Mouse (Mus musculus) 3134 (cell line): ENCODE data around the gene St6galnac3.

Experiments used
- DNase-seq: peaks from one replicate; pipeline ENCODE4 v3.0.0-alpha.2; 2011; ENCODE audit warnings: low spot score; ENCODE audit not compliant: insufficient read length; ENCODE audit errors: extremely low read depth

The St6galnac3 gene

DNA sequence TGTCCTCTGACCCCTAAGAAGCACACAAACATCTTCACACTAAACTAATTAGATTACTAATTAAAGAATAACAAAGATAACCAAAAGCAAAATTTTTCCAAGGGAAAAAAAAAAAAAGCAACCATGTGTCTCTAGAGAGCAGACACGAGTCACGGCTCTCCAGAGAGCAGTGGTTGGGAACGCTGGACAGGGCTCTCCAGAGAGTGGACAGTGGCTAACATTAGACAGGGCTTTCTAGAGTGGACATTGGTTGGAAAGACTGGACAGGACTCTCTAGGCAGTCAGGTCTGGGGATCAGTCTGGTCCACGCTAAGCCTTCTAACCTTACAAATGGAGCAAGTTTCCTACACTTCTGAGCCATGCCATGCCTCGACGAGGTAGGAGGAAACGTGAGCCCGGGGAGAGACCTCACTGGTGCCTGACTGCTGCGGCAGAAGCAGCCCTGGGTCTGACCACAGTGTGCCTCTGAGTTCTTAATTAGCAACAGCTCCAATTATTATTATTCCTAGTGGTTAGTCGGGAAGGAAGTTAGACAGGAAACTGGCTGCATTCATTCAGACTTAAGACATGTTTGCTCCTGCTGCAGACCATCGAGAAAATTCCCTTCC is 32.7 kb downstream of the St6galnac3 start:
- DNase-seq, result no peak

DNA sequence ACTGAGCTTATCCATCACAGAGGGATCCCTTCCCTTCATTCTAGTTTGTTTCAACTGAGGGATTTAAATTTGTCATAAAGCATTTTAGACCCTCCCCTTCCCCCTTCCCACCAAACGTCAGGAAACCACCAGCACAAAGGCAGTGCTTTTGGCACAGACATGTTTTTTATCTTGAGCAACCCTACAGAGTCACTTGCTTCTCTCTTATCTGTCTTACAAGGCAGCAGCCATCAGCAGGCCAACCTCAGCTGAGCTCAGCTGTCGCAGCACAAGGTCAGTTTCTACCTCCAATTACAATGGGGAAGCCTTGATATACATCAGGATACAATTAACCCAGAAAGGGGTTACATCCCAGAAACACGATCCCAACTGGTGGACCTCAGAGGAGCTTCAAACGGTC is 33.4 kb downstream of the St6galnac3 start:
- DNase-seq, result no peak

DNA sequence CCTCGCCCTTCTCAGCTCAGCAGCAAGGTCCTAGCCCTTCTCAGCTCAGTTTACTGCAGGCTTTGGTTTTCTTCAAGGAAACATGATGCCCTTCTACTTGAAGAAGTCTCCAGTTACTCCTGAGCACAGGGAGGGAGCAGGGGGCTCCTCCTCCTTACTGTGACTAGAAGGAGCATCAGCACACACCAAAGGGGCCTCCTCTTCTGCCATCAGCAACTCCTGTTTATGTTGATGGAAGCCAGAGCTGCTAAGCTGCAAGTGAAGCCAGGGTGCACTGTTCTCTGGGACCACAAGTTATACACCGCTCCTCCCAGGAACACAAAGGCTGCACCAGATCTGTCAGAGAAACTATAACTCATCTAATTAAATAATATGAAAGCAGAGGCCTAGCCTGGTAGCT is 34.4 kb downstream of the St6galnac3 start:
- DNase-seq, result no peak

DNA sequence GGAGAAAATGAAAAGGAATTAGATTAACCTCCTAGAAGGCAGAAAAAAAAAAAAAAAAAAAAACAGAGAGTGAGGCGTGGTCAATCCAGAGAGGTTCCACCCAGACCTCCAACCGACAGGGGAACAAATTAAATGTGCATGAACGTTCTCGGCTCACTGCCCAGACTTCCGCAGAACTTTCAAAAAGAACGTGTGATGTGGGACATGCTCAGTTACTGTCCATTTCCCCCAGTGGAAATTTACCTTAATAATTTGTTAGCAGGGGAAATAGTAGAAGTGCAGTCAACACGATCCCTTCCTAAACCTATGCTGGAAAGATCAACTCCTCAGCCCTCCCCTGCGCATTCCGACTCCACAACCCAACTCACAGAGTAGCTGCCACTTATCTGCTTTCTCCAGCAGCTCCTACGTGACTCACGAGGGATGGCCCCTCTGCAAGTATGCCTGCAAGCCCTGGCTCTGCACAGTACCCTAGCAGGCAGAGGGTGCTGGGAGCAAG is 35.1 kb downstream of the St6galnac3 start:
- no peak for DNase-seq

DNA sequence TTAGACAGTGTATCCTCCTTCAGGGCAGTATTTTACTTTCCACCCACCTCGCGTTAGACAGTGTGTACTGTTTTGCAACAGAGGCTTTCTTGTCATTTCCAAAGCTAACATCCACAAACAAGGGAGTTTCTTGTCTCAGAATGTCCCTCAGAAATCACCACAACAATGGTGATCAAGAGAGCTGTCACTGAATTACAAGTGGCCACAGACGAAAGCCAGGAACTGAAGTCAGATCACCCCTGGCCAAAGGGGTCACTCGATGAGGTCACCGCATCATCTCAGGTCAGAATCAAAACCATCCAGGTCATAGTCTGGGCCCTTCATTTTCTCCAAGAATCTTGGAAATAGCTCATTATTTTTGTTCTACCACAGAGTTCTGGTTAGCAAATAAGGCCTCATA is 37.1 kb downstream of the St6galnac3 start:
- no peak for DNase-seq

DNA sequence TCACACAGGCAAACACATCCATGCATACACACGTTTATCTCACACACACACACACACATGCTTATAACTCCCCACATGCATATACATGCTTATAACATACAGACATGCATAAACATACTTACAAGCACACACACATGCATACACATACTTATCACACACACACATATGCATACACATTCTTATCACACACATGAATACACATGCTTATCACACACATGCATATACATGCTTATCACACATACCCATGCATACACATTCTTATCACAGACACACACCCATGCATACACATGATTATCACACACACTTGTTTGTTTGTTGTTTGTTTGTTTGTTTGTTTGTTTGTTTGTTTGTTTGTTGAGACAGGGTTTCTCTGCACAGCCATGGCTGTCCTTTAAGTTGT is 40.1 kb downstream of the St6galnac3 start:
- DNase-seq, result no peak

DNA sequence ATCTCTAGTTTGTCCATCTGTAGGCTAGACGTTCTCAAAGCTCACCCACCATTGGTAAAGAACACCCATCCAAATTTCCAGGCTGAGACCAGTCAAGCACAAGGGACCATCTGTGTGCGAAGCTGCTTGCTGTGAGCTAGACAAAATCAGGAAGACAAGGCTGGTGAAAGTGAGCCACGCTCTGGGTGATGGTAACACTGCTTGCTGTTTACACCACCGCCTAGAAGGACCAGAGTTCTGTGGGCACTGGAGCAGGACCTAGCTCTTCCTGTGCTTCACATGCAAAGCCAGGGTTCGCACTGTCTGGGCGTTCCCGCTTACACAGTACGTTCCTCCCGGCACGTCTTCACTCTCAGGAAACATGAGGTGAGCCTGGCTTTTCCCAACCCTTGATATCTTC is 42.7 kb downstream of the St6galnac3 start:
- no peak for DNase-seq

DNA sequence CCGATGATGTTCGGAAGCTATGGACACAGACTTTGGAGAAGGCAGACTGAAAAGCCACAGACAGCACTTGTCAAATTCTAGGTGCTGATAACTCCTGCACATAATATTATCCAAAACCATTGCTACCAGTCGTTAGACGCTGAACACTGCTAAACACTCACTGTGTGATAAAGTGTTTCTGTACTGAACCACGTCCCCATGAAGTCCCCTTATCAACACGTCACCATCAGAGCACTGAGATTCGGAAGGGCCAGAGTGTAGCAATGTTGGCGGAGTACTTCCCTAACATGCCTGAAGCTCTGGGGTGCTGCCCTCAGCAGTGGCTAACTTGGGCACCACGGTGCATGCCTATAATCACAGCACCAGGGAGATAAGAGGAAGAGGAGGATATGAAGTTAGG is 43.3 kb downstream of the St6galnac3 start:
- DNase-seq, result no peak

DNA sequence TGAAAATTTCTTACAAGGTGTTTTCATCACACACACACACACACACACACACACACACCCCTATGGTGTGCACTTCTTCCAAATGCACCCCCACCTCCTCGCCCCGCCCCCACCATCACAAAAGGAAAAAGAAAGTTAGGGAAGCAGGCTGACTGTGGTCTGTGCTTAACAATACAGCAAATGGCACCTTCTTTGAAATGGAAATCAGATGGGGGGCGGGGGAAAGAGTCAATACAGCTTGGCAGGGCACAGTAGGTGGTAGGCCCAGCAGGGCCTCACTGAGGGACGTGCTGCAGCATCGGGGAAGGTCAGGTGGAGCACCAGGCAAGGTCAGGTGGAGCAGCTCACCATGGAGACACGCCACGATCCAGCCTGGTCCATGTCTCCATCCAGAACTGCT is 49.1 kb downstream of the St6galnac3 start:
- DNase-seq, result no peak

DNA sequence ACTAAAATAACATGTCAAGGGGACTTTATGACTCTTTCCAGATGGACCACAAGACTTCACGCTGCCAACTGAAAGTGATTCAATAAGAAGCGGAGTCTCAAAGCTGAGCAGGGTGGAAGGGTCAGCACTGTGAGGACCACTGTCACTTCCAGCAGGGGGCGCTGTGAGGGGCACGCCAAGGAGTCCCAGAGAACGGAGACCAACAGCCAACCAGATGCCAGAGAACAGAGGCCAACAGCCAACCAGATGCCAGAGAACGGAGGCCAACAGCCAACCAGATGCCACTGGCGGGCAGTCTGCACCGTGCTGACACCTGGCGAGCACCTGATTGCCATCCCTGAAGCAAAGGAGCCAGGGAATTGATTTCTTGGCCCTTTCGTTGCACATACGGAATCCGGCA is 49.9 kb downstream of the St6galnac3 start:
- no peak for DNase-seq

DNA sequence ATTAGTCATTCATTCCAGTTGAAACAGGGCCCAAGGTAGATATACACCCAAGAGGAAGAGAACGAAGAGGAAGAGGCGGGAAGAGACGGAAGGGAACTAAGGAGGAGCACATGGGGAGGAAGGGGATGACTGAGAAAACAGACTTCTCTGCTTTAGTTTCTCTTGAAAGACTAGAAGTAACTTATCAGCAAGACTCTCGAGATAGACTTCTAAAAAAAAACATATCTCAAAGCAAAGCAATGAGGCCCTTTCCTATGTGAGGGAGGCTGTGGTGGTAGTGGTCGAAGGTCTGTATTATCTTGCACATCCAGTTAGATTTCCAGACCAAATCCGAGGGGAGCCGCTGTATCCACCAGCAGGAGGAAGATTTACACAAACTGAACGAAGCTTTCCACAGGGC is 50.6 kb downstream of the St6galnac3 start:
- DNase-seq, result no peak

DNA sequence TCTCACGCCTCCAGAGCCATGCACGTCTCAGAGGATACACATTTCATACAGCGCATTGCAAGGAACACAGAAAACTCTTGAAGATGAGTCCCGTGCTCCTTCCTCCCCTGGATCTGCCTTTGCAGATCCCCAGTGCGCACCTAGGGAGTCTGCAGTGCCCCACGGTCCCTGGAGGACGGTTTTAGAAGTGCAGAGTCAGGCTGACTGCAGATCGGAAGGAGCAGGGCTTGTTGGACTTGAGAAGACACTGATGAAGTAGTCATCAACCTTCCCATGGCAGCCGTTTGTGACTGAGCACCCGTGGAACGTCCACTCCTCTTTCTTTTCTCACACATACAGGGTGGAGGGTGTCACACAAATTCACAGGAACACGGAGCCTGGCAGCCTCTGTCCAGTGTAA is 51.5 kb downstream of the St6galnac3 start:
- no peak for DNase-seq

DNA sequence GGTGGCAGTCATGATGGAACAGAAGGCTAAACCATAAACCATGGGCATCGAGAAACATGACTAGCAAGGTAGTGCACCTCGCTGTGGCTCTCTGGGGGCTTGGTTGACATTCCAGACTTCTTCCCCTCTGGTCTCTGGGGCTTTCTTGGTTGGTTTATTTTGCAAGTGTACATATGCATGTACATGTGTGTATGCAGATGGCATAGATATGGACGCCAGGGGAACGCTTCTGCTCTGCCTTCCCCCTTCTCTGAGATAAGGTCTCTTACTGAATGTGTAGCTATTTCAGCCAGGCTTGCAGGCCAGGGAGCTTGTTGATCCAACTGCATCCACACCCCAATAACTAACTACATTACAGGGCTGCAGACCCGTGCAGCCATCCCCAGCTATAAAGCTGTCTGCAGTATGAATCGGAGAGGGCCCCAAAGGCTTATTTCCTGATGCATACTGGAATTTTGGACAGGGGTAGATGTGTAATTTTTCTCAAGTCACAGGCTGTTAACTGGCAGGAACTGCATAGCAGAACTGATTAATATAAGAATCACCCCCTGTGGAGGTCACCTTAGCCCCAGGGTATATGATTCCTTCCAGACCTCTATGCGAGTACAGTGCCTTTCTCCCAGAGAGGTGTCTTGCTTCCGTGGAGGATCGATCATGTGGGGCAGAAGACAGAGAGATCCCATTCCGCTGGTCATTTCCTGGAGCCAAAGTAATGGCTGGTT is 53.9 kb downstream of the St6galnac3 start:
- no peak for DNase-seq

DNA sequence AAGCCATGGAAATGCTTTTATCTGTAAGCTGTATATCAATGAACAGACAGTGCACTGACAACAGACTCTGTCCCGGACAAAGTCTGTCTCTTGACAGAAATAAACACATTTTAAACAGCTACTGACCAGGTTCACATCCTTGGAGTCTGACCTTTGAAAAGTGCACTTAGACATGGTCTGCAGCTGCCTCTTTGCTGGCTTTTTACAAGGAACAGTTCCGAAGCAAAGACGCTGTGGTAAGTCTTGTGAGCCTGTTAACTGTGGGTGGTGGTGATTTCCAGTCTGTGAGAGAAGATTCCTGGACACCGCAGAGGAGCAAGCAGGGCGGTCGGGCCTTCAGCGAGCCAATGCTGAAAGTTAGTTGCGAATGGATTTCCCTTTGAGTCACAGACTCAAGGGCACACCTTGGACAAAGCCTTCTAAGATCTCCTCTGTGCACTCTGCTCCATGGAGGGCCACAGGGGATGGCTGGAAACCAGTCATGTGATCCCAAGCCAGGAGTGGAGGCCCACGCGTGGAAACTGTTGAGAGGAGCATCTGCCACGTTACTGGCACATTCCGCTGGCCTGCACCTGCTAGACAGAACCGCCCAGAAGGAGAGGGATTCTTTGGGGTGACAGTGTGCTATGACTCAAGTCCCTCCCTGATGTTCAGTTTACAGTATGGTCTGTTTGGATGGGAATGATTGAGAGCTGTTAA is 55.1 kb downstream of the St6galnac3 start:
- DNase-seq, result no peak

DNA sequence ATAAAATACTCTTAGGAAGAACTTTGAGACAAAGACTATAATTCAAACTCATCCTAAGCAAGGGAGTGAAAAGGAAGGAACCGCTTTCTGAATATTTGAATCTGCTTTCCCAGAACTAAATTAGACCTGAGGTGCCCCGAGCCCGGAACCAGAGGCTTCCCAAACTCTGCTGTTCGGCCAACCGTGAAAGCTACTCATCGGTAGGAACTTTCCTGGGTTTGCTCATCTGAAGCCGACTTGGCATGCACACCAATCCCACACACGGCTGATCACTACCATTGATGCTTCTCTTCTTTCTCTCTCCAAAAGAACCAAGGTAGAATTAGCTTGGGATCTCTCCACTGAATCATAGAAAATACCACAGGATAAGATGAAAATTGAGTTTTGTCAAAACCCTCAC is 55.6 kb downstream of the St6galnac3 start:
- DNase-seq, result no peak

DNA sequence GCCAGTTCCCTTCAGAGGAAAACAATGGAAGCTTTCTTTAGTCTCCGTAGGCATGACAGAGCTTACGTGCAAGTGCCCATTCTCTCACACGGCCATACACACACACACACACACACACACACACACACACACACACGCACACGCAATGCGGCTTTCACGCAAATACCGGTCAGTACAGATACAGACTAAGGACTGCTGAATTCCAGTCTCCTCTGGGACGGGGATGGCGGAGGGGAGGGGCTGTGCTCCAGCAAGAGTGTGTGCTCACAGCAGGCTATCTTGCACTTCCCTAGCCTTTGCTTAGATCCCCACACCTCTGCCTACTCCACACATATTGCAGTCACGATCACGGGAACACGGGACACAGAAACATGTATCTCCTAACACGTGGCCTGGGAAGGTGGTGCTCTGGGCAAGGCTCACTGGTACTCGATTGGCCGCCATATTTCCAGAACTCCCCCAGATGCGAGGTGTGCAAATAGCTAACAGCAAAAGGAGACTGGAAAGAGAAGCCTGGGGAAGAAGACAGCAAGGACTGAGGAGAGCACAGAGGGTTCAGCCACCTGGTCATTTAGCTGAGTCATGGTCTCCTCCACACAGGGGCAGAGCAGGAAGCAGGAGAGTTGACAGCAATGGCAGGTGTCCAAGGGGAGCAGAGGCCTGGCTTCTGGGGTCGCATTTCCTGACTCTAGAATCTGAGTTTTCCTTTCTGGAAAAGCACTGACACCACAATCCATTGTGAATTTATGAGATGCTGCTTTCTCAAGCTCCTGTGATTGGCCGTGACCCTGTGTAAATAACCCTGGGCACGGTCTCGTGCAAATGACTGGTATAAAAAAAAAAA is 56.3 kb downstream of the St6galnac3 start:
- no peak for DNase-seq

DNA sequence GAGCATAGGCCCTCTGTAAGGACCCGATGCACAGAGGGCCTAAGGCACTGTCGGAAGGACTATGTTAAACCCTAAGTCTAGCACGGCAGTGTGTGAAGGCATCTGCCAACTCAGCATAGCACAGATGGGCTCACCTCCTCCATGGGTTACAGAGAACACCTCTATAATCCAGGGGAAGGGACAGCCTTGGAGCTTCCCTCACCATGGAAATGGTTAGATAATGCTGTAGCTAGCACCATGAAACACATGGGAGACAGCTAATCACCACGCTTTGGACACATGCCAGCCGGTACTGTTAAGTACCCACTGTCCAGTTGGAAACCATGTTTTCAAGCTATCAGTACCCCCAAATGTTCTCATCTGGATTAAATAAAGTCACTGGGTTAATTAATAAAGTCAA is 60.3 kb downstream of the St6galnac3 start:
- DNase-seq, result no peak

DNA sequence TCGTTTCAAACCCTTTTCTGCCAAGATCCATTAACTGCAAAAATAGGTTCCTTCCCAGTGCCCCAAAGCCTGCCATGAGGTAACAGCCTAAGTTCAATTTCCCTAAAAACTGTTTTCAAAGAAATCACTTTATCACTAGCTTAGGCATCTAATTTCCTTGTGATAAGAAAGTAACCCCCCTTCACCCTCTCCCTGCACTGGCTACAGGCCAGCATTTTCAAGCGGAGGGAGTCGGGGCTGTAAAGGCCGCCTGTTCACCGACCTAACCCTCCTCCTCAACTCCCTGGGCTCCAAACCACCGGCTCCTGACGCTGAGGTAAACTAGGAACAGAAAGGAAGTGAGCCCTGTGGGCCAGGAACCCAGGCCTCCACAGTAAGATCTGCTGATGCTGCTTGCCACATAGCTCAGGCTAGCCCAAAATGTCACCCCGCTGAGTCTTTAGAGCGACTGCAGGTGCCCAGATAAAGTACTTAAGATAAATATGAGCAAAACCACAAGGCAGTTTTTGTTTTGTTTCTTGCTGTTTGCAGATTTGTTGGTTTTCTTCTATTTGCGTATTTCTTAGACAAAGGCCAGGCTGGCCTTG is 61.0 kb downstream of the St6galnac3 start:
- no peak for DNase-seq

DNA sequence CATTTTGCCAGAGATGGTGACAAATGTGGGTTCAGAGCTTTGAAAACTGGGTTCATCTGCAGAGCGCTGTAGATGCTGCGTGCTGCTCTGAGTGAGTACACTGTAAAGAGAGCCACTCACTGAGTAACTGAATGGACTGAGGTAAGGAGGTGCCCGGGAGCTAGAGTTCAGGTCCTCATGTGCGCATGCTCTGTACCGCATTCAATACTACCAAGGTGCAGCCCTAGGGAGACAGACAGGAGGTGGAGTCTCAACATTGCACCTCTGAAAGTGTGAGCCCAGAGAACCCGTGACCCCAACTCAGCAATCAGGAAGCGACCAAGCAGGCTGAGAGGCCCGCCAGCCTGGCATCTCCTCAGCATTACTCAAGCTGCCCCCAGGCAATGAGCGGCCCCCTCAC is 62.2 kb downstream of the St6galnac3 start:
- no peak for DNase-seq

DNA sequence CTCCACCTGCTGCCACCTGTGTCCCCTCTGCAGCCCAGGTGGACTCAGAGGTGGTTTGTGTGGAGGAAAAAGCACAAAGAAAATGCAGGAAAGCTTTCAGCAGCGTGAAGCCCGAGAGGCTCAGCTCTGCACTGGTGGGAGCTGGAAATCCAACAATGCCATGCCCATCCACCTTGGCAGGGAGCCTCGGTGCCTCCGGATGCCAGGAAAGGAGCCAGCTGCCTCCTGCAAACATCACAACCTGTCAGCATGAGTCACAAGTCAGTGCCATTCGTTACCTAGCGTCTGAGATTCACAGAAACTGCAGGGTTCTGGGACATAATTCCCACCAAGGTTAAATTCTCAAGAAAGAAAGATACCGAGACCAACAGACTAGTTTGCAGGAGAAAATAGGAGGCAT is 63.0 kb downstream of the St6galnac3 start:
- DNase-seq, result no peak
